Mouse (Mus musculus): ENCODE results near the gene Dscam.

Gene Dscam

DNA sequence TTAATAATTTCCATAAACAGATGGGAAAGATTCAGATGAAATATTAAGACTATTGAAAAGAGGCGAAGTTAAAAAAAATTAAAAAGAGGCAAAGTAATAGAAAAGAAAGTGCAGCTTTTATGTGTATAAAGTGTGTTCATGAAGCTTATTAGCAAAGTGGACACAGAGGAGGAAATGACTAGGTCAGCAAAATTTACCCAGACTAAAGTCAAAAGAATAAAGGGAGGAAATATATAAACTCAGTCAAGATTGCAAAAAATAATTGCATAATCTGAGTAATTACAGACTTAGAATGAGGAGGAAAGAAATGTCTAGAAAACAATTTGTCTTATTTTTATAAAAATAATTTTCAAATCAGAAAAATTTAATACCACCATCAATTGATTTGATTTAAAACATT, 396.3 kb downstream of the Dscam start:
- in situ Hi-C loops (cut with MboI, MseI): loop anchor here (5.0 kb wide), 1 partner anchor 78 kb away; no protein-coding TSS in a partner anchor

DNA sequence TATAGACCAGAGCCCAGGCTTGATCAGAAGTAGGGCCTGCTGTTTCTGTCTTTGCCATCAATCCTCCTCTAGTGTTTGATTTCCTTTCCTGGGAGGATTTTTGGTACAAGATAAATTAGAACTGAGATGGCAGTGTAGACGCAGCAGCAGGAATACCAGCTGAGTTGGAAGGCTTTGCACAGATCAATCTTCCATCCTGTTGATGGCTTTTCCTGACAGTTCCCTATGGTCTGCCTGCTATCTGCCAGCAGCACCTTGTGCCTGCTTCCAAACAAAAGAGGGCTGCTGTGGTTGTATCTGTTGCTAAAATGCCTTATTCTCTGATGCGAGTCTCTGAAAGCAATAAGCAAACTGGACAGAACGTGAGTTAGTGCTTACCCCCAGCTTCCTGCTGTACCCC, 402.6 kb downstream of the Dscam start:
- in situ Hi-C loops (cut with MboI, MseI): no loop called here

DNA sequence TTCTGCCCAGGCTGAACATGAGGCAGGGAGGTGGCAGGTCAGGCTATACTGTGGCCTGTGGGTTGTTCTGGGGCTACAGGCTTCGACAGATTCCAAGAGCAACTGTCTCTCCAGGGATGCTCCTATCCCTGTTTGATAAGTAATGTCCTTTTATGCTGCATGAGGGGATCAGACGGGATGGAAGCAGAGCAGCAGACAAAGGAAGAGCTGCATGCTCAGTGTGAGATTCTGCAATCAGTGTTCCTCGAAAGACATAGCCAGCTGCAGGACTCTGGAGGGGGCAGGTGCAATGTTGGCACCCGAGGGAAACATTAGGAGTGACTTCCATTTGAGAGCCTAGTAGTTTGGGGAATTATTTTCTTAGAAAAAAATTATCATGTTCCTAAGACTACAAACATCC, 403.0 kb downstream of the Dscam start:
- in situ Hi-C loops (cut with MboI, MseI): no loop called here

DNA sequence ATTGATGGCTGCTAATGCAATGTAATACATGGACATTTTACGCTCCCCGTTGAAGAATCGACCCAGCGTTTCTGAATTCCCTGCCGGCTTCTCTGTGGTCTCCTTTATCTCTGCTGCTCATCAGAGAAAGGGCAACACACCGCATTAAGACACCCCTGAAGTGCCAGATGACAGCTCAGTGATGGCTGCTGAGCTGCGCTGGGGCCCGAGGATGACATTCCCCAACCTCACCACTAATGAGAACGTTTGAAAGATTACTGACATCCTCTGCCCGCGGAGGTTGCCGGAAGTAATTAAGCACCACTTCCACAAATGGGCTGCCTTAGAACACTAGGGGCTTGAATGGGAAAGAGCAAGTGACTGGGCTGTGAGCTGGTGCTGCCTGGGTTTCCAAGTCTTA, 409.3 kb downstream of the Dscam start:
- in situ Hi-C loops (cut with MboI, MseI): no loop called here

DNA sequence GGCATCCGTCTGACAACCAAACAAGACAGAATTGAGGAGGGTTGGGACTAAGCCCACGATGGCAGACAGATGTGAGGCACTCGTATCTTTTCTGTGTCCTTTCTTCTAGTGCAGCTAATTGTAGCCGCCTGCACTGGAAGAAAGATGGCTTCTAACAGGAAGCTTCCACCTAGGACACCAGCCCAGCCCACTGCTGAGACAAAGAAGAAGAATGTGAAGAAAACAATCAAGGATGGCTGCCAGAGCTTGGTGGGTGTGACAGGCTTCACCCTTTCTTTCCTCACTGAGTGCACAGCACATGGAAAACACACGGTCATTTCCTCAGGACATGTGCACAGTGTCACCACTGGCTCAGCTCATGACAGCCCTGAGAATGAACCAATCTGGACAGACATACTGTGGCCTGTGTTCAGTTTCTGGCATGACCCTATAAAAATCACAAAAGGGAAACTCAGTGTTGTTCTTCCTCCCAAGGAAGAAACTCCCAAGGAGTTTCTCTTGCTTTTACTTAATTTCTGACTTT, 411.4 kb downstream of the Dscam start:
- in situ Hi-C loops (cut with MboI, MseI): no loop called here

DNA sequence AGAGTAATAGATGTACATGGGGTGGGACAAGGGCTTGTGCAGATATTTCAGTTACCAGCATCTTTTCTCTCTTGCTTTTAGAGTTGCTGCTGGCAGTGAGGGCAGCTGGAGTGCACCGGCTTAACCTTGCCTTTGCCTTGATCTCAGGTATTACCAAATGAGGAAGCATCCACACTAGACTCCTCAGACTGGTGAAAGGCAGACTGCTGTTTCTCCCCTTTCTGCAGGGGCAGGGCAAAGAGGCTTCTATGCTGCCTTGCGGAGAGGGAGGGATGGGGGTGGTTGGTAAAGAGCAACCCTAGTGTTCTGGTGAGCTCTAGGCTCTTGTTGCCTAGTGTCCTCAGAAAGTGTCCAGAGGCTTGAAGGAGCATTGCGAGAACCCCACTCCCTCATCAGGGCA, 412.2 kb downstream of the Dscam start:
- in situ Hi-C loops (cut with MboI, MseI): no loop called here

DNA sequence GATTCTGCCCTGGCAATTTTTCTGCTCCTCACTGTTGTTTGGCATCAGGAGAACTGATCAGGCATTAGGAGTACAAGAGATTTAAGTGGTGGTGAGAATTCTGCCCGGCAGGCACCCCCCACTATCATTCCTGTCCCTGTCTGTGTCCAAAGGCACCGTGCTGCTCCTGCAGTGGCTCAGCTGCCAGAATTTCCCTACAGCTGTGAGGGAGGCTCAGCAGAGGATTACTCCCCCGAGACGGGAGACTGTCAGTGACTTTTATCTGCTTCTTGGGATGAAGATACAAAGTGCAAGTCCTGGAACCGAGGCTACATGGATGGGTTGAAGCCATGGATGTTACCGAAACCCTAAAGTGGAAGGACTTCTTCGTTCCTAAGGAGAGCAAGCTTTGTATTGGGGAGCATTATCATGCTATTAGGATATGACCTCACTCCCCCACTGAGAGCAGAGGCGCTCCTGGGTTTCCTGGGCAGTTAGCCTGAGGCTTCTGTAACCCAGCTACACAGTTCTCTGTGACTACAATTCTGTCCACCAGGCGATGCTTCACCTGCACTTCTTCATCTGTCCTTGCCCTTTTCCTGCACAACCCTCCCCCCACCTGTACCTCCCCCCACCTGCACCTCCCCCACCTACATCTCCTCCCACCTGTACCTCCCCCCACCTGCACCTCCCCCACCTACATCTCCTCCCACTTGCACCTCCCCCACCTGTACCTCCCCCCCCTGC, 412.8 kb downstream of the Dscam start:
- in situ Hi-C loops (cut with MboI, MseI): no loop called here

DNA sequence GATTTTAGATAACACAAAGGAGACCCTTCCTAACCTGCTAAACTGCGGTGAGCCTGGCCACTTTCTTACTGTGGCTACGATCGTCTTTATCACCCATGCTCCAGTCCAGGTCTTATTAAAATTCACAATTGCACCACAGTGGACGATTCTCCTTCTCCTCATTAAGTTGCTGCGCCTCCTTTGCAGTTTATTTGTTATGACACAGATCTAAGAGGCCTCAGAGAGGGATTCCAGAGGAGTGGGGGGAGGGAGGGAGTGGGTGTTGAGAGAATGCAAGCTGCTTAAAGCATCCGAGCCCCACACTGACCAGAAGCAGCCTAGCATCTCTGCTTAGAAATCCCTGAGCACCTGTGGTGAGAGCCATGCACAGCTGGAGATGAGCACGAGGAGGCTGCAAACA, 413.6 kb downstream of the Dscam start:
- in situ Hi-C loops (cut with MboI, MseI): no loop called here

DNA sequence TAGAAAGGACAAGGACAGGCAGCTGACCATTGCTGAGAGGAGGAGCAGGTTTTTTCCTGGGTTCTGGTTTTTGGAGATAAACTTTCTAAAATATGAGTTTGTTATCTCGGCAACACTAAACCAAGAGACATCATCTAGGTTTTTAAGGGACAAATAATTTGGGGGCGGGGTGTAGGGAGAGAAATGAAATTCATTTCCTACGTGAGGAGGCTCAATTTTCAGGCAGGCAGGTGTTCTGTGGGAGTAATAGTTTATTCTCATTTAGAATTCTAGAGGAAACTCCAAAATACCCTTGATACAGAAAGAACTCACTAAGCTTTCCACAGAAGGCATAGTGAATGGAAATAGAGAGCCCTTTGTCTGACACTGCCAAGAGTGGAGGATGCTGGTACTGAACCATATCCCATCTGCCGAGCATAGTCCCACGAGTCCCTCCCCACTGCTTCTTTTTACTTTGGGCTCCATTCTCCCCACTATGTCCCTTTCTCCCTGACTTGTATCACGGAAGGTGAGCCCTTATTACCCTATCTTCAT, 415.5 kb downstream of the Dscam start:
- in situ Hi-C loops (cut with MboI, MseI): no loop called here

DNA sequence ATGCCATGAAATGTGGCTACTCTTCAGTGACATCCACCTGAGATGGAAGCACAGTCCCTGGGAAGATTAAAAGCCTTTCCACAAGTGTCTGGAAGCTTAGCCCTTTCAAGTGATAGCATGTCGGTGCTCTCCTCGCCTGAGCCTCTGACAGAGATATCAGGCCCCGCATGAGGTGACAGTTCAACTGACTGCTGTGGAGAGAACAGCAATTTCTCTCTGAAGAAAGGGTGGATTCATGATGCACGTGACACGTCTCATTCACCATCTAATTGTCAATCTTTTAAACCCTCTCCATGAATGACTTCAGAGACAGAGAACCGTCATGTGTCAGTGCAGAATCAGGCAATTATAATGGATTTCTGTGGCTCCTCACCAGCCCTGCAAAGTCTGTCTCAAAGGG, 416.2 kb downstream of the Dscam start:
- in situ Hi-C loops (cut with MboI, MseI): no loop called here

DNA sequence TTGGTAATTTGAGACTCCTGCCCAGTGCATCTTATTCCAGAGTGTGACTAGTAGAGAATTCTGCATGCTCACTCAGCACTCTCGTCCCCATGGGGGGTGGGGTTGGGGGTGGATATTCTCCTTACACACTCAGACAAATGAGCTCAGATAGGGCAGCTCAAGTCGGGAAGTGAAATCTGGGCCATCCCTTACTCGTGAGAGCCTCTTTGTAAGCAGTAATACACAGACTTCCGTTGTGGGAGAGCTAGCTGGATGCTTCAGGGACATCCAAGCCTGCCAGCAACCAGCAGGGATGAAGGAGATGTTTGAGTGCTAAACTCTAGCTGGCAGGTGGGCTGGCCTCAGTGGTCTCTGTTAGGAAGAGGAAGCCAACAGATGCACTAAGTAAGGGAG, 416.8 kb downstream of the Dscam start:
- in situ Hi-C loops (cut with MboI, MseI): no loop called here

DNA sequence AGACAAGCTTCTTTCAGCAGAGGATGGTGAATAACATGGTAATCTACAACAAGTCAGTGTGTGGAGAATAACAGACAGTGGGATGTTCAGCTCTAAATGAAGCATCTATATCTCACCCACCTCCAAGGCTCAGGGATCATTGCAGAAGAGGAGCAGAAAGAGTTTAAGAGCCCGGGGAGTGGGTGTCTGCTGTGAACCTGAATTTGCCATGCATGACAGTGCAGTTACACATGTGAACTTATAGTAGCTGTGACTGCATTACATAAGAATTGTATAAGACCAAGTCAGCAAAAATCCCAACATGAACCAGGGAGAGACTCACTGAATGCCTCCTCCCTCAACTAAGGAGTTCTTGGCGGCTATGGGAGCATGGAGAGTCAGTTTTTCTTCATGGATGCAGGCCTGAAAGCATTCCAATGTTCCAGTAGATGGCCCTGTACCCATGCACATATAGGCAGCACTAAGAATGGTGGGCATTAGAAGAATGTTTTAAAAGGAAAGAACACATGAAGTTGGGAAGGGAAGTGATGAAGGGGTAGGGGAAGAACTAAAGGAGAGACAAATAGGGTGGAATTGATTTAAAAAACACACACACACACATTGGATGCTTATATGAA, 417.3 kb downstream of the Dscam start:
- in situ Hi-C loops (cut with MboI, MseI): no loop called here

DNA sequence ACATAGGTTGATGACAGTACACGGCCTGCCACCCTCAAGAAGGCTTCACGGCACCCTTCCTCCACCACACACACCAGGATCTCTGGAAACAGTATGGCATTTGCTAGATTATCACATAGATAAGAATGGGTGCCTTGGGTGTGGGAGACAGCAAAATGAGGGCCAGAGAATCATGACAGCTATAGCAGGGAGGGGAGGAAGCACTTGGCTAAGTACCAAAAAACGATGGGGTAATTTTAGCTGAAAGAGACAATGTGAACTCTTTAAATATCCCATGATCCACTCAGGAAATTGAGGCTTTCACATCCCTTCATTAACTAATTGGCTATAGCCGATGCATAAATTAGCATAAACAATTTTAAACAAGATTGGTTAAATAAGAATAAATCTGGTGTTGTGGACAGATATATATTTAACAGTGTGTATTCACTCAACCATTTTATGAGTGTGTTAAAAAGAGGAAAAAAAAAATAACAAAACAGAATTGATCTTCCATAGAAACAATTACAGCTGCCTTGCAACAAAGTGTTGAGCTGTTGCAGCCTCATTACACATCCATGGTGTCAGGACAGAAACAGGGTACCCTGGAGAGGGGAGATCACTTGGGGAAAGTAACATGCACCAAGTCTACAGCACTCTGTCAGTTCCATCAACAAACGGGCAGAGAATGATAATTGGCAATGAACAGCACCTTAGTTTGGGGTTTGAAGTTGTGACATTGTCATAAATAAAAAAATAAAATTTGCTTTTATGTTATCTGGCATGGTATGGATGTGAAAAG, 427.9 kb downstream of the Dscam start:
- in situ Hi-C loops (cut with MboI, MseI): no loop called here

DNA sequence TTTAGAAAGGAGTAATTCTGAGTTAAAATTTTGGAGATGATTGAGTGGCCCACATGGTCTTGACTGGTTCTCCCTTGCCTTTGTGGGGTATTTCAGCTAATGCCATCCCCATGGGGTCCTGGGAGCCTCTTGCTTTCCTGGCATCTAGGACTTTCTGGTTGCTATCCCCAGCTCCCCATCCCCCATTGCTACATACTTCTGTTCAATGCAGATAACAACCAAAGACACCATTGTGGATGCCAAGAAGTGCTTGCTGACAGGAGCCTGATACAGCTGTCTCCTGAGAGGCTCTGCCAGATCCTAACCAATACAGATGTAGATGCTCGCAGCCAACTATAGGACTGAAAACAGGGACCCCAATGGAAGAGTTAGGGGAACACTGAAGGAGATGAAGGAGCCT, 429.2 kb downstream of the Dscam start:
- in situ Hi-C loops (cut with MboI, MseI): no loop called here

DNA sequence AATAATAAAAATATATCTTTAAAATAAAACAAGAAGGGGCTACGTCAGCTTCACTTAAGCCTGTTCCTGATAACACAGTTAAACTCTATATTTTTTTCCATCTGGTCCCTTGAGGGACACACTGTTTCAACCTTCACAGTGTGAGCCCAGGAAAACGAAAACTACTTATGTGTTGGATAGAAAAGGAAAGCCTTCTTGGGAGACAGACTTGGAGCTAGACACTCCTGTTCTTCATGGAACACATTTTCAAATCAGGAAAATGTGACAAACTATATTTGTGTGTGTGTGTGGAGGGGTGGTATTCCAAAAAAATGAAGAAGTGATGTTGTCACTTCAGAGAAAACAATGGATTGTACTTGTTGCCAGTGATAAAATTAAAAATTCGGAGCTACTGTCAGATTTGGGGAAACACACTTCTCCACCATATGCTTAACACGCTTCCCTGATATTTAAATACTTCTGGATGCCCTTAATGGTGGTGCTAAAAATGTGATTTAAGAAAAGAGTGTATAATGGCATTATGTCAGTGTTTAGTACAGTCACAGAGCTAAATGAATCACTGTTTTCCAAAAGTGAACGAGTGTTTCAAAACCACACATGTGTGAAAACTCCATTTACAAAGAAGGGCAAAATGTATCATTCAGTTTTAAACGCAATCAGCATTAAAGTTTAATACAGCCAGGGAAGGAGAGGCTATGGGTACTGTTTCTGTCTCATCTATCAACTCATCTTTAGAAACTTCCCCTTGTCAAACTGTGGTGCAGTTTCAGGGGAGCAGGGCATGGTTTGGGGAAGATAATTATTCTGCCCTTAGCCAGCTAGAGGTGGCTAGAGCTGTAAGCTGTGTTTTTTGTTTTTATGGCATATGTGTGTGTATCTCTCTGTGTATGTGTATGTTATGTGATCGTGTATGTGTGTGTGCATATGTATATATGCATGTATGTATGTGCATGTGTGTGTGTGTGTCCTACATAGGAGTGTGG, 430.2 kb downstream of the Dscam start:
- in situ Hi-C loops (cut with MboI, MseI): no loop called here

DNA sequence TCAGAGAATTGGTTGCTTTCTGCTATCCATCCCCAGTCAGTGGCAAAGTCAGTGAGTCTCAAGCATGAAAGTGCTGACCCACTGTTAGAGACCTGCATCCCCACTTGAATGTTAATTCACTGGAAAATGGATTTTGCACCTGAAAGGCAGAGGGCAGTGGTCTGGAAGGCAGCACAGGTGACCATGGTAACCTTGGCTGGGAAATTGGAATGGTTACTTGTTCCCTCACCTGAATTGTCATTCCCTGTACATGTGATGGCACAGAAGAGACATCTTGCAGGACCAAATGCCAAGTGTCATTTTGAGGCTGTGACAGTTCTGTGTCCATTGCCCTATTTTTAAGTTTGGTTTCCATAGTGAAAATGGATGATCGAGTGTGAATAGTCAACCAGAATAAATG, 434.1 kb downstream of the Dscam start:
- in situ Hi-C loops (cut with MboI, MseI): no loop called here

DNA sequence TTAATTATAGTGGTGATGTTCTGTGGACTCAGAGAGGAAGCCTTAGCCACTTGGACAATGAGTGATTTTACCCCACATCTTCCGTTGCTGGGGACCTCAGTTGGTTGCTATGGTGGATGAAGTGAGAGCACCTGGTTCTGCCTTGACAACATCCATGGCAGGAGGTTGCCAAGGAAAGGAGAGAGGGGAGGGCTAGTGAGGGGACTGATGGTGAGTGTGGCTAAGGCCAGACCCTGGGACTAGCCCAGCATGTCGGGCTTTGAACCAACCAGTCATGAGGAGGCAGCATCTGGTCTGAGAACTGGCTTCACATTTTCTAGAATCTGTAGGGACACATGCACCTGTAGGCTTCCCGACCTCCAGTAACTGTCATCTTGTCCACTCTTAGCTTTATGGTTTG, 439.7 kb downstream of the Dscam start:
- in situ Hi-C loops (cut with MboI, MseI): no loop called here

DNA sequence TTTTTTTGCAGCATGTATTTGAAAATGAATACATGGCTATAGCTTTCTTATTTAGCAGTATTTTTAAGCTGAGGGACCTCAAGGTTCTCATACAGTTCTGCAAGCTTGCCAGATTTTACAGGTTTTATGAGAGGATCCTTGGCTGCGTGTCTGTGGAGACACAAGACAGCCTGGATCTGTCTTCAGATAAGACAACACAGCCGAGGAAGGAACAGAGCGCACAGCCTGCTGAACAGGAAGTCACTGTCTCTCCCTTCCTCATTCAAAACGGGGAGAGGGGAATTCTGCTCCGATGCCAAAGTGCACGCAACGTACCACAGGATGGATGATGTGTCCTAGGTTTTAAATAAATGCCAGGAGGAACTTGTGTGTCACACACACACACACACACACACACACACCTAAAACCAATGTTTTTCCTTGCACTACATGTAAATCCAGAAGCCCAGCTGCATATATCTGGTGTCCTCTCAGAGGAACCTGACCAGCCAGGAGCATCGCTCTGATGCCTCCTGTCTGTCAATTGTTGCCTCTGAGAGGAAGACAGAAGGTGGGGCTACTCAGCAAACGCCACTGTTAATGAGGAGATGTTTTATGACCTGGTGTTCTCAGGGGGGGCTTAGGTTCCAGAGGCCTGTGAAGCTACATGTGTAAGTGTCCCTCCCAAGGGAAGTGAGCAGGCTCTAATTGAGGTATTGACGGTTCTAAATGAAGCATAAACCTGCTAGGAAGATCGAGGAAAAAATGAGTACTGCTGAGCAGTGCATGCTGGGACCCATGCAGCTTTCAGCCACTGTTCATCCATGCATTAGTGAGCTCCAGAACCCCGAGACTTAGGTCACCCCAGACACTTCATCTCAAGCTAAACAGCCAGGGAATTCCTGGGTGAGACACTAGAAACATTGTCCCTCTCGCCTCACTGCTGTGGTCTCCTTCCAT, 442.4 kb downstream of the Dscam start:
- in situ Hi-C loops (cut with MboI, MseI): no loop called here

DNA sequence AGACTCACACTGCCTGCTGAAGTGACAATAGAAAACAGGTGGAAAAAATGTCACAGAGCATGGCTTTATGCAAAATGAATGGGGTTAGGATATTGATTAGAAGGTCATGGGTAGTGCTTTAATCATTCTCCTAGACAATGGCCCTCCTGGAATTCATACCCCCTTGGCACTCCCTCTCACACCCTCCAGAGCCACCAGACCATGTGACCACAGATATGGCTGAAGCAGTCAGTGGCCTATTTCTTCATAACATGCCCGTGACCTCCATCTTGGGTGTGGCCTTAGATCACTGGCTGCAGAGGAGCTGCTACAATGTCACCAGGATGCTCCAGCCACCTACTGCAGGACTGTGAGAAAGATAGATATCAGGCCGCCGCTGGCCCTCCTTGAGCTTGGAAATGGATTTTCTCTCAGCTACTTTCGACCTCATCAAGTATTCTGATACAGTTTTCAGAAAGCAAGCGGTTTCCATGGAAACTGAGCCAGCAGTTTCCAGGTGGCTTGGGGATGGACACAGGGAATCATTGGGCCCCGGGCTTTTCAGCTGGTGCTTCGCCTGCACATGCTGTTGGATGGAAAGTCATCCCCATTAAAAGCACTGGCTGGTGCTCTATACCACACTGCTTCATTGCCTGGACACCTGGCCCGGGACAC, 445.4 kb downstream of the Dscam start:
- in situ Hi-C loops (cut with MboI, MseI): no loop called here

DNA sequence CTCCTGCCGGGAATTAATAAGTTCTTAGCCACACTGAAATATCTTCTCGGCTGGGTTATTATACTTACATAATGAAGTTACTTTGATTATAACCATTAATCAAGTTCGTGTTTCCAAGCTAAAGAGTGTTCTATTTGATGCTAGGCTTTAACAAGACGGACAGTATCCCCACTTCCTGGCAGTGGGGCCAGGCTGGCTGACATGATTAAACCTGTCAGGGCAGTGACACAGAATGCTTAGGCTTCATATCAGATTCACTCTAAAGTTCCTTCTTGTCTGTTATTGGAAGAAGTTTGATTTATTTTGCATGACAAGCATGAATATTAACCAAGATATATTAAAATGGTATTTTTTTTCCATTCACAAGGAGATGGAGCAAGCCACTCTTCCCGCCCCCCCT, 446.0 kb downstream of the Dscam start:
- in situ Hi-C loops (cut with MboI, MseI): no loop called here

Data from regulatory T cell (primary cell).